Mouse (Mus musculus): ENCODE measurements at regions not wholly inside any gene's neighbourhood (a gene's known extent, or its start where the extent isn't known, plus 50 kb on each side); places are given as distances from the start of the nearest gene placed in this dataset.

- no peak for TF ChIP-seq CTCF (conservative IDR thresholded peaks at IDR 0.05; ENCODE audit: insufficient read depth, insufficient read length, low read depth, low read length)
- no peak for TF ChIP-seq POLR2A (IDR thresholded peaks at IDR 0.05; ENCODE audit: low read depth, low read length)
- Histone ChIP-seq H3K27ac (ENCODE audit: insufficient read depth, low read depth, low read length) (no peak overlapping the region), H3K27me3 (replicated peaks; ENCODE audit: control insufficient read depth, insufficient read depth, low read length) (no peaks in the 10 kb centered on the region; the same call in 1 of the 2 replicates)
Measured at GRCm38 (mm10) chr2:162735761-162736160, 74.8 kb upstream of the Ptprt start.

GRCm38 (mm10) chr2:162734286-162734685 is 73.3 kb upstream of the Ptprt start:
- 58% methylated on average over 4 of the region's 4 CpGs for WGBS
- Histone ChIP-seq H3K36me3 (ENCODE audit: control insufficient read depth, insufficient read depth, low read length) (no peaks in the 10 kb centered on the region), H3K4me1 (ENCODE audit: control insufficient read depth, insufficient read depth, low read length) (no peaks in the 10 kb centered on the region), H3K27ac (ENCODE audit: insufficient read depth, low read depth, low read length) (no peak overlapping the region), H3K27me3 (replicated peaks; ENCODE audit: control insufficient read depth, insufficient read depth, low read length) (no peaks in the 10 kb centered on the region), H3K4me3 (ENCODE audit: insufficient read depth, low read depth, low read length) (no peak overlapping the region)
- no peak for TF ChIP-seq POLR2A (IDR thresholded peaks at IDR 0.05; ENCODE audit: low read depth, low read length)
- no peak for TF ChIP-seq CTCF (conservative IDR thresholded peaks at IDR 0.05; ENCODE audit: insufficient read depth, insufficient read length, low read depth, low read length)
- no peak for DNase-seq

More at GRCm38 (mm10) chr2:162735761-162736160, 74.8 kb upstream of the Ptprt start:
- no peak for DNase-seq
- WGBS, result 38% methylated on average over 3 of the region's 3 CpGs
- Histone ChIP-seq H3K4me1 (ENCODE audit: control insufficient read depth, insufficient read depth, low read length) (no peaks in the 10 kb centered on the region), H3K36me3 (ENCODE audit: control insufficient read depth, insufficient read depth, low read length) (no peaks in the 10 kb centered on the region), H3K4me3 (ENCODE audit: insufficient read depth, low read depth, low read length) (no peak overlapping the region)

GRCm38 (mm10) chr2:162720016-162720415 is 59.1 kb upstream of the Ptprt start:
- TF ChIP-seq POLR2A (IDR thresholded peaks at IDR 0.05; ENCODE audit: low read depth, low read length), result no peak
- TF ChIP-seq CTCF (conservative IDR thresholded peaks at IDR 0.05; ENCODE audit: insufficient read depth, insufficient read length, low read depth, low read length), result no peak
- WGBS, result 46% methylated on average over 3 of the region's 3 CpGs
- no peak overlapping the region for H3K27ac ChIP-seq (ENCODE audit: insufficient read depth, low read depth, low read length)
- no peaks in the 10 kb centered on the region for H3K27me3 ChIP-seq (replicated peaks; ENCODE audit: control insufficient read depth, insufficient read depth, low read length)
- H3K4me1 ChIP-seq (ENCODE audit: control insufficient read depth, insufficient read depth, low read length), result no peaks in the 10 kb centered on the region
- no peak for DNase-seq
- H3K4me3 ChIP-seq (ENCODE audit: insufficient read depth, low read depth, low read length), result no peak overlapping the region
- H3K36me3 ChIP-seq (ENCODE audit: control insufficient read depth, insufficient read depth, low read length), result no peaks in the 10 kb centered on the region

- TF ChIP-seq CTCF (conservative IDR thresholded peaks at IDR 0.05; ENCODE audit: insufficient read depth, insufficient read length, low read depth, low read length) (no peak; the same call in 1 of the 2 replicates), POLR2A (IDR thresholded peaks at IDR 0.05; ENCODE audit: low read depth, low read length) (no peak)
- Histone ChIP-seq H3K27me3 (replicated peaks; ENCODE audit: control insufficient read depth, insufficient read depth, low read length) (no peaks in the 10 kb centered on the region), H3K27ac (ENCODE audit: insufficient read depth, low read depth, low read length) (no peak overlapping the region), H3K4me3 (ENCODE audit: insufficient read depth, low read depth, low read length) (no peak overlapping the region), H3K36me3 (ENCODE audit: control insufficient read depth, insufficient read depth, low read length) (no peaks in the 10 kb centered on the region), H3K4me1 (ENCODE audit: control insufficient read depth, insufficient read depth, low read length) (no peaks in the 10 kb centered on the region)
- no peak for DNase-seq
- WGBS, result 60% methylated on average over 7 of the region's 7 CpGs
Measured at GRCm38 (mm10) chr2:162718466-162718865, 57.5 kb upstream of the Ptprt start.

- WGBS, result 72% methylated on average over 8 of the region's 8 CpGs
- no peaks in the 10 kb centered on the region for H3K36me3 ChIP-seq (ENCODE audit: control insufficient read depth, insufficient read depth, low read length)
- H3K27ac ChIP-seq (ENCODE audit: insufficient read depth, low read depth, low read length), result no peak overlapping the region
- TF ChIP-seq CTCF (conservative IDR thresholded peaks at IDR 0.05; ENCODE audit: insufficient read depth, insufficient read length, low read depth, low read length), result no peak
- H3K27me3 ChIP-seq (replicated peaks; ENCODE audit: control insufficient read depth, insufficient read depth, low read length), result no peaks in the 10 kb centered on the region
- no peaks in the 10 kb centered on the region for H3K4me1 ChIP-seq (ENCODE audit: control insufficient read depth, insufficient read depth, low read length)
- no peak overlapping the region for H3K4me3 ChIP-seq (ENCODE audit: insufficient read depth, low read depth, low read length)
- no peak for DNase-seq
Measured at GRCm38 (mm10) chr2:162714976-162715375, 54.0 kb upstream of the Ptprt start.

- TF ChIP-seq CTCF (conservative IDR thresholded peaks at IDR 0.05; ENCODE audit: insufficient read depth, insufficient read length, low read depth, low read length) (peak; percentile 30), POLR2A (IDR thresholded peaks at IDR 0.05; ENCODE audit: low read depth, low read length) (no peak)
- DNase-seq, result peak; percentile 16
- Histone ChIP-seq H3K27ac (ENCODE audit: insufficient read depth, low read depth, low read length) (no peak overlapping the region), H3K27me3 (replicated peaks; ENCODE audit: control insufficient read depth, insufficient read depth, low read length) (no peaks in the 10 kb centered on the region), H3K4me1 (ENCODE audit: control insufficient read depth, insufficient read depth, low read length) (no peaks in the 10 kb centered on the region), H3K4me3 (ENCODE audit: insufficient read depth, low read depth, low read length) (no peak overlapping the region), H3K36me3 (ENCODE audit: control insufficient read depth, insufficient read depth, low read length) (no peaks in the 10 kb centered on the region)
- 64% methylated on average over 1 of the region's 1 CpGs for WGBS
Measured at GRCm38 (mm10) chr2:162712972-162713371, 52.0 kb upstream of the Ptprt start.

- TF ChIP-seq CTCF (conservative IDR thresholded peaks at IDR 0.05; ENCODE audit: insufficient read depth, insufficient read length, low read depth, low read length) (no peak), POLR2A (IDR thresholded peaks at IDR 0.05; ENCODE audit: low read depth, low read length) (no peak)
- no peak for DNase-seq
- 79% methylated on average over 9 of the region's 9 CpGs for WGBS
Measured at GRCm38 (mm10) chr2:162712394-162712793, 51.4 kb upstream of the Ptprt start.

More at GRCm38 (mm10) chr2:162712394-162712793, 51.4 kb upstream of the Ptprt start:
- Histone ChIP-seq H3K4me1 (ENCODE audit: control insufficient read depth, insufficient read depth, low read length) (no peaks in the 10 kb centered on the region), H3K27me3 (replicated peaks; ENCODE audit: control insufficient read depth, insufficient read depth, low read length) (no peaks in the 10 kb centered on the region), H3K27ac (ENCODE audit: insufficient read depth, low read depth, low read length) (no peak overlapping the region), H3K36me3 (ENCODE audit: control insufficient read depth, insufficient read depth, low read length) (no peaks in the 10 kb centered on the region), H3K4me3 (ENCODE audit: insufficient read depth, low read depth, low read length) (no peak overlapping the region)

All from kidney, adult 2 months (tissue).